Mouse (Mus musculus): ENCODE results near the gene Slf2.

- TF ChIP-seq GATA2 (IDR thresholded peaks at IDR 0.05; ENCODE audit: borderline replicate concordance, low read depth, low read length) (no peak), CTCF (IDR thresholded peaks at IDR 0.05; ENCODE audit: low read depth, low read length) (no peak), TAL1 (conservative IDR thresholded peaks at IDR 0.05; ENCODE audit: low read depth, low read length) (no peak)
Observed at GRCm38 (mm10) chr19:44907851-44908690, 22.9 kb upstream of the Slf2 start.
